Mouse (Mus musculus): ENCODE data around the gene Gpc4.

The Gpc4 gene

GRCm38 (mm10) chrX:52164738-52165554 lies at the start of gene Gpc4:
Gene Gpc4 (minus strand): TSS chrX:52165252.
- DNase-seq (ENCODE audit: inconsistent ontology term): peak; percentile 88

GRCm38 (mm10) chrX:52212846-52213245 lies 47.8 kb upstream of the Gpc4 start:
- no peak for DNase-seq (ENCODE audit: inconsistent ontology term)

GRCm38 (mm10) chrX:52199836-52200235 lies 34.8 kb upstream of the Gpc4 start:
- peak; percentile 54 for DNase-seq (ENCODE audit: inconsistent ontology term)

GRCm38 (mm10) chrX:52193311-52193968 lies 28.4 kb upstream of the Gpc4 start:
- peak; percentile 27 for DNase-seq (ENCODE audit: inconsistent ontology term)

GRCm38 (mm10) chrX:52189094-52189493 lies 24.0 kb upstream of the Gpc4 start:
- no peak for DNase-seq (ENCODE audit: inconsistent ontology term)

GRCm38 (mm10) chrX:52183551-52184442 lies 18.7 kb upstream of the Gpc4 start:
- DNase-seq (ENCODE audit: inconsistent ontology term): no peak

- no peak for DNase-seq (ENCODE audit: inconsistent ontology term)
Observed at GRCm38 (mm10) chrX:52181401-52181800, 16.3 kb upstream of the Gpc4 start.

GRCm38 (mm10) chrX:52177067-52177466 lies 12.0 kb upstream of the Gpc4 start:
- DNase-seq (ENCODE audit: inconsistent ontology term): no peak

GRCm38 (mm10) chrX:52167519-52168244 lies 2.6 kb upstream of the Gpc4 start:
- DNase-seq (ENCODE audit: inconsistent ontology term): no peak

- no peak for DNase-seq (ENCODE audit: inconsistent ontology term)
Observed at GRCm38 (mm10) chrX:52165555-52165938, 495 bp upstream of the Gpc4 start.

- DNase-seq (ENCODE audit: inconsistent ontology term): peak; percentile 45
Observed at GRCm38 (mm10) chrX:52164134-52164737, 816 bp downstream of the Gpc4 start.

GRCm38 (mm10) chrX:52163418-52164133 lies 1.5 kb downstream of the Gpc4 start:
- peak; percentile 34 for DNase-seq (ENCODE audit: inconsistent ontology term)

GRCm38 (mm10) chrX:52162756-52163155 lies 2.3 kb downstream of the Gpc4 start:
- DNase-seq (ENCODE audit: inconsistent ontology term): peak; percentile 43

GRCm38 (mm10) chrX:52162206-52162605 lies 2.8 kb downstream of the Gpc4 start:
- DNase-seq (ENCODE audit: inconsistent ontology term): peak; percentile 84

GRCm38 (mm10) chrX:52159621-52160020 lies 5.4 kb downstream of the Gpc4 start:
- DNase-seq (ENCODE audit: inconsistent ontology term): no peak

GRCm38 (mm10) chrX:52155408-52155953 lies 9.6 kb downstream of the Gpc4 start:
- DNase-seq (ENCODE audit: inconsistent ontology term): no peak

GRCm38 (mm10) chrX:52154821-52155220 lies 10.2 kb downstream of the Gpc4 start:
- DNase-seq (ENCODE audit: inconsistent ontology term): no peak

GRCm38 (mm10) chrX:52153451-52153850 lies 11.6 kb downstream of the Gpc4 start:
- DNase-seq (ENCODE audit: inconsistent ontology term): peak; percentile 67

GRCm38 (mm10) chrX:52152961-52153360 lies 12.1 kb downstream of the Gpc4 start:
- no peak for DNase-seq (ENCODE audit: inconsistent ontology term)

GRCm38 (mm10) chrX:52151555-52151954 lies 13.5 kb downstream of the Gpc4 start:
- DNase-seq (ENCODE audit: inconsistent ontology term): no peak

All from Muller cell, postnatal 12 days (primary cell).